Mouse (Mus musculus) hematopoietic stem cell, adult 5-6 weeks (primary cell): ENCODE results near the gene Zg16. TPM values are rescaled to one million over a fixed set of nuclear protein-coding genes. Genes with fewer than 3 reads are reported as not detected.

Experiments used
- ATAC-seq, 2 experiments: fragments of 125-278 bp in 1 of 2; replicated peaks in 1 of 2; 2 replicates each; pipeline ENCODE4 v1.8.0; 2016 to 2017; ENCODE audit warnings: inconsistent platforms in 2 of 2, mild to moderate bottlenecking in 2 of 2, moderate number of reproducible peaks in 2 of 2, low read depth in 1 of 2, moderate TSS enrichment in 1 of 2; ENCODE audit not compliant: low FRiP score in 2 of 2, poor library complexity in 2 of 2, severe bottlenecking in 2 of 2, insufficient read depth in 1 of 2, low TSS enrichment in 1 of 2
- total RNA-seq: library from RNA; stranded (forward); fragments of 172-1452, 232-1000 nt; gene quantifications from 2 replicates; pipeline ENCODE4 v1.2.3, GENCODE M21; 2017

Gene Zg16
- total RNA-seq, 1 experiment from 2014 or later, result 5.7 TPM

DNA sequence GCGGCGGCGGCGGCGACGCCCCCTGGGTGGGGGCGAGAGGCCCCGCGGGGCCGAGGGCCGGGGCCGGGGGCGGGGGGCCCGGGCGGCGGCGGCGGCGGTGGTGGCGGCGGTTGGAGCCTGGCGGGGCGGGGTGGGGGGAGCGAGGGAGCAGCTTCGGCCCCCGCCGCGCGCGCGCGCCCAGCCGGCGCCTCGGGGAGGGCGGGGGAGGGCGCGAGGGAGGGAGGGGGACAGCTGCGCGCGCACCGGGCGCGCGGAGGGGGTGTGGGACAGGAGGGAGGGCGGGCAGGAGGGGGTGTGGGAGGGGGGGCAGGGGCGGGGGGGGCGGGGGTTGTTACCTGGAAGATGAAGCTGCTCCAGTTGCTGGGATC is 60.5 kb downstream of the Zg16 start:
- ATAC-seq, result no peak

DNA sequence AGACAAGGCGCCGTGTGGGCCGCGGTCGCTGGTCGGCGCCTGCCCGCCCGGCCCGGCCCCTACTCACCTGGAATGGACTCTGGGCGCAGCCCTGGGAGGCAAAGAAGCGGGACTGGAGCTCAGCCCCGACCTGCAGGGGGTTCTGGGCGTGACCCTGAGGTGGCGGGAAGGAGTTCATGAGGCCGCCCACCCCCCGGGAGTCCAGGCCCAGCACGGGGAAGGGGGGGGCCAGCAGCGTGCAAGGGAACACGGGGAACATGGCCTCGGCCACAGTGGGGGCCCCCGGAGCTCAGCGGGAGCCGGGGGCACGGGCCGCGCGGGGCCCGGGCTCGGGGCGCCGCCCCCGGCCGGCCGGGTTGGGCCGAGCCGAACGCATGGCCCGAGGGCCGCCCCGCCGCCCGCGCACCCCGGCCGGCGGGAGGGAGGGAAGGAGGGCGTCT is 60.9 kb downstream of the Zg16 start:
- no peak for ATAC-seq

DNA sequence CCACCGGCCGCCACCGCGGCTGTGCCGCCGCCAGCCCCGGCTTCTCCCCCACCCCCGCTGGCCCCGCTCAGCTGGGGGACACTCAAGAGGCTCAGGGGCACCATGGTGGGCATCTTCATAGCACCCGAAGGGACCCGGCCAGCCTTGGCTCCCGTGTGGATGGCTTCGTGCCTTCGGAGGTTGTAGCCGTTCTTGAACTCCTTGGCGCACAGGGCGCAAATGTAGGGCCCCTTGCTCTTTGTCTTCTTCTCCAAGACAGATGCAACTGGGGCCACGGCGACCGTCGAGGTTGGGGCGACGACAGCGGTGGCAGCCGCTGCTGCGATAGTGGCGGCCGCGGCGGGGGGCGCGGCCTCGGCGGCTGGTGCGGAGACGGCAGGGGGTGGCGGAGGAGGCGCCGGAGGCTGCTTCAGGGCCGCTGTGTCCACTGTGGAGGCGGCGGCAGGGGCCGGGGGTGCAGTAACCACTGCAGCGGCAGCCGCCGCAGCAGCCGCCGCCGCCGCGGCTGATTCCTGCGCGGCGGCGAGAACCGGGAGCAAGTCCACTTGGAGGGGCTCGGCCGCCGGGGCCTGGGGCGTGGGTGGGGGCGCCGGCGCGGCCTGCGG is 61.5 kb downstream of the Zg16 start:
- no peak for ATAC-seq

DNA sequence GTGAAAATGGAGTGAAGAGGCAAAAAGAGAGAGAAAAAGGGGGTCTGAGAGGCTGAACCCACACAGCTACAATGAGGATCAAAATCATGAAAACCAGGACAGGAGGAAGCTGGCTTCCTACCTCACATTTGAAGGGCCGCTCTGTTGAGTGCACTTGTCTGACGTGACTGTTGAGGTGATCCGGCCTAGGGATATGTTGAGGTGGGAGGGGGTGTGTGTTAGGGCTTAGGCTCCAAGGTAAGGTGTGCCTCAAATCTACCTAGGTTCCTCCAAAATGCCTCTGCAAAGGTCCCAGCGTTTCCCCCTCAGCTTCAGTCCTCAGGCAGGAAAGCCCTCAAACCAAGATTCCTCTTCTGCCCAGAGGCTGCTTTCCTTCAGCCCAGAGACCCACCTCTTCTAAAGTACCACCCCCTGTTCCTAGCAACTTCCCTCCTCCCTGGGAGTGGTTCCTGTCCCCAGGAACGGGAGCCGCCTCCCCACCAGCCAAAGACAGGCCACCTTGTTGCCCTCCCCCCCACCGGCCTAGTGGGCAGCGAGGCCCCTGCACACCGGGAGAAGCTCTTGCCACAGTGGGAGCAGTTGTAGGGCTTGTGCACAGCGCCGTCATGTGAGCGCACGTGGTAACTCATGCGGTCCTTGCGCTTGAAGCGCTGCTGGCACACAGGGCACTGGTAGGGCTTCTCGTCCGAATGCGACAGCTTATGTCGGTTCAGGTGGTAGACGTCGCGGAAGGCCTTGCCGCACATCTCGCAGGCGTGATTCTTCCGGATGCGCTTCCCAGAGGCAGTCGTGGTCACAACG is 62.2 kb downstream of the Zg16 start:
- peak; percentile 8 to 29; a peak in 3 of 4 replicates for ATAC-seq

DNA sequence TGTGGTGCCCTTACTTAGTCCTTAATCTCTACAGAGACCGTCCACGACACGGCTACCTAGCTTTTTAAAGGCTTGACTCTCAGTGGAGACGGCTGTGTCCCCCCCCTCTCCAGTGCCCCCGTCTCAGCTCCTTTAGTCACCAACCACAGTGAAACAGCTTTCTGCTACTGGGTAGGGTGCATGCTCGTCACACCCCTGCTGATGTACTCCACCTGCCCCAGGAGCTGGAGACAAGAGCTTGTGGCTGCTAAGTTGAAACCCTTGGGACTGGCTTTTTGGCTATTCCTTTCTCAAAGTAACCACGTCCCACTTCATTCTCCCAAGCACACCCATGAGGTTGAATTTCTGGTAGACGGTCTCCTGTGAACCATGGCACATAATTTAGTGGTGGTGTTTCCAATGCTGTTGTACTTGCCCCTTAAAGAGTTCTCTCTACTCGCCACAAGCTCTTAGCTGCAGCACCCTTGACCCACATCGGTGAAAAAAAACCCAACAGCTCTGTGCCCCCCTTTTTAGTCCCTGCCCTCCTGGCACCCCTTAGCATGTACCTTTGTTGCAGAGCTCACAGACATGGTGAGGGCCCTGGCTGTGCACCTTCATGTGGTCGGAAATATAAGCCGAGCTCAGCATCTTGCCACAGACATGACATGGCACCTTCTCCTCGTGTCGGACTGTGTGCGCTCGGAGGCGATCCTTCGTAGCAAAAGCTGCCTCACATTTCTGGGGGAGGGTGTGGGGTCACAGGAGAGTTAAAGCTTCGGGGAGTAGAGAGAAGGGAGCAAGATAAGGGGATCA is 63.0 kb downstream of the Zg16 start:
- no peak for ATAC-seq

DNA sequence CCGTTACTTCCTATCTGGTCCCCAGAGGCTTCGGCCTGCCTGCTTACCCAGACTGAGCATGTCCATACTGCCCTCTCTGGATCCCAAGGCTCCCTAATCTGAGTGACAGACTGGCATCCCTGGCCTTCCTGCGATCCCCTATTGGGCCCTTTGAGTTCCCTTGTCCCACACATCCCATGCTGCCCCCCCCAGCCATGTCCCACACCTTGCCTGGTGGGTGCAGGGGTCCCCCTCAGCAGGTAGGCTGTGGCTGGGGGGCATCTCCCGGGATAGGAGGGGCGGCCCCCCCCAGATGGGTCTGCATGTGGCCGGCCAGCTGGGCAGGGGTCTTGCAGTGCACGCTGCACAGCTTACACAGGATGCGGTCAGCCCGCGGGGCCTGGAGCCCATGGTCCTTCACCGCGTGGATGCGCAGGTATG is 63.8 kb downstream of the Zg16 start:
- ATAC-seq, result no peak

DNA sequence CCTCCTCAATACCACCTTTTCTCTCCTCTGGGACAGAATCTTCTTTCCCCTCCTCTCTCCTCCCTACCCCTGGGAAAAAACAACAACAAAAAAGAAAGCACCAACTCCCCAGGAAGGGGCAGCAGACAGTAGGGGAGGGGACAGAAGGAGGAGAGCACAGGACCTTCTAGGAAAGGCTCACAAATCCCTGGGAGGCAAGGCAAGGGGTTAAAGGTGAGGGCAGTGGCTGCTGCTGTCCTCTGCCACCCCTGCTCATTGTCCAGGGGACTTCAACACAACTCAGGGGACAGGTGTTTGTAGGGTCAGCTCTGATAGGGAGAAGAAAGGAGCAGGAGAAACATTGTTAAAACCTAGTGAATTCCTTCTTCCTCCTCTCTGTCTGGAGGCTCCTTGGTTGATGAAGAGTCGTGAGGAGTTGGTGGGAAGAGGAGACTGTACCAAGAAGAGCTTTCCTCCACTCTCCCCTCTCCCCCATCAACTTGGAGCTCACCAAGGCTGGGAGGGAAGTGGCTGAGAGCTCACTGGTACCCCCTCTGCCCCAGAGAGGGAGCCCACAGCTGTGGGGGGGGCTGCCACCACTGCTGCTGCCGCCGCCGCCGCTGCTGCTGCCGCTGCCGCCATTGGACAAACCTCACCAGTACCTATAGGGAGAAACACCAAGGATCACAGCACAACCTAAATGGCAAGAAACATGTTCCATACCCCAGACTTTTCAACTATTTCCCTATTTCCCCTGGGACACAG is 64.4 kb downstream of the Zg16 start:
- no peak for ATAC-seq

DNA sequence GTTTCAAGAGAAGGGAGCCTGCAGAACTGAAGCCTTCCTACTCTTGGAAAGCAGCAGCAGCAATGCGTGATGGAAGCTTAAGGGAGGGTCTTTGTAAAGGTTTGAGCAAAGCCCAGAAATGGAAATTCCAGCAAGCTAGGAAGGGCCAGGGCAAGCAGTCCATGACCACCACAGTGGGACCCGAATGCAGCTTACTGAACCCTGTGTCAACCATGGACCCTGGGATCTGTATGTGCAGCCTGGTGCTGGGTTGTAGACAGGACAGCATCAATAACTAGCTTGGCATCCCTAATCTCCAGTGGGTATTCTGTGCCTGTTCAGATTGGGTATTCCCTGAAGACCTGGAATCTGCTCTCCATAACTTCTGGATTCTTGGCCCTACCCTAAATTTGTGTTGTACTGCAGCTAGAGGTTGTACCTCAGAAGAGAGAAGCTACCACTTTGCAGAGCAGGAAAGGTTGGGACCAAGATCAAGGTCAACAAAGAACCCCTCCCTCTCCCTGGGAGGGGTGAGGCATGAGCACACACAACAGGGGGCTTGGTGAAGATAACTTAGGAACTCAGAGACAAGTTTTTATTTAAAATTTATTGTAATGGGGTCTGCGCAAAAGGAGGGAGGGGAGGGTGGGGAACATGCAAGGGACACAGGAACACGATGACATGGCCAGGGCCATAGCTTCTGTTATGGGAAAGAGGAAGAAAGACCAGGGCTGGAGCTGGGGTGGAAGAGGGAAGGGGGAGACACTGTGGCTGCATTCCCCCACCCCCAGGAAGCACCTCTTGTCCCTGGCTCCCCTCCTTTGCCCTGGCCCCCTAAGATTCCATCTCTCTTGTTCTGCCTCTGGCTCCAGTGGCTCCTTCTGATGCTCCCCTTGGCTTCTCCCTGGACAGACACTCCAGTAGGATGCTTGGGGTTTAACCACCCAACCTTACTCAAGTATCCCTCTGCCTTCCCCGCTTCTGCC is 65.3 kb downstream of the Zg16 start:
- no peak for ATAC-seq

DNA sequence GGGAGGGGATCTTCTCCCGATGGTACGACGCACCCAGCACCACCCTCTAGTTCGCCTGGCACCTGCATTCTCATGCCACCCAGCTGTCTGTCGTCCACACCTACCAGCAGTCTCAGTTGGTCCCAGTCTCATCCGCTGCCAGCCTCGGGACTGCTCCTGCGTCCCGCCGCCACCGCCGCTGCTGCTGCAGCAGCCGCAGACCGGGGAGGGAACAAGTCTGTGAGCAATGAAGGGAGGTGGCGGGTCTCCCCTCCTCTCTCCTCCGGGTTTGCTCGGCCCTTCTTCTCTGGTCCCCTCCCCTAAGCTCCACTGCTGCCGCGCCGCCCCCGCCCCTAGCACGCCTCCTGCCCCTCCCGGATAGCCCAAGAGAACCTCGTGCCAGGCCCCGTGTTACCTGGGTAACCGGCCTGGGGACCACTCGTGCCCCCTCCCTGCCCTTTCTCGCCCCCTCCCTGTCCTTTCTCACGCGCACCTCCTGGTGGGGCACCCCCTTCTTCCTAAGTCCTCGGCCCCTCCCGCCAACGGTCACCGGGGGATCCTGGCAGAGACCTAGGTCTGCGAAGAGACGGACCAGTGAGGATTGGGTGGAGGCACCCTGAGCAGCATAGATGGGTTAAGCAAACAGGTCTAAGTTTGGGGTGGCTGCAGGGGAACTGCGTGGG is 66.1 kb downstream of the Zg16 start, which contains the start of the genes Gm42742 and Prrt2:
Gm42742 (minus strand) TSS at position 197 of the 662 bp plus-strand sequence.
Prrt2 (minus strand) TSS at position 311 of the 662 bp plus-strand sequence.
- 0 out of 4 replicates have a peak, but pooled peaks of 1 of the 2 experiments have one; percentile 3 for ATAC-seq

DNA sequence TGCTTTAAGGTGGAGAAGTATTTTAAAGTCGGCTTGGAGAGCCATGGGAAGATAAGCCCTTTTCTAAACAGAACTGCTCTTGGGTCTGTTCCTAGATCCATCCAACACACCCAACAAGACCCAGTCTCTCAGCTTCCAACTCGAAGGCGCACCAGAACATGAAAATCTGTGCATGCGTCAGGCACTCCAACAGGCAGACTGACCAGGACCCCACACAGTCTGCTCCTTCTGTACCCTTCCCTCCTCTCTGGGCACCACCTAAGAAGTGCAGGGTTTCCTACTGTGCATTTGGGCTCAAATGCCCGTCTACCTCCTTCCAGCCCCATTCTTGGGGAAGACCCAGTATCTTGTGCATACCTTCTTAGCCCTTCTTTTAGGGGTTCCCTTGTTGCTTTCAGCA is 66.6 kb downstream of the Zg16 start:
- no peak for ATAC-seq

DNA sequence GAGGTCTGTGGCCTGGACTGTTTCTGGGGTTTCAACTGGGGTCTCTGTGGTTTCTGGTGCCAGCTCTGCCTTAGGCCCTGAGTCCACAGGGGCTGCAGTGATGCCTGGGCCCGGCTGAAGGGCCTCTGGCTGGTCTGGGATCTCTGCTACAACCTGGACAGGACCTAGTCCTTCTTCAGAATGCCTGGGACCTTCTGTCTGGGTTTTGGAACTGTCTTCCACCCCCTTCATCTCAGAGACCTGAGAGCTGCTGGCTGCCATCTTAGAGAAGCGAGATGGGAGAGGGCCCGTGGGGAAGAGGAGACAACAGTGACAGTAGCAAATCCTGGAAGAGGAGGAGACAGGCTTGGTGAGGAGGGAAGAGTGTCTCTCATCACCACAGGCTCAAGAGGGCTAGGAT is 67.1 kb downstream of the Zg16 start:
- ATAC-seq, result no peak

DNA sequence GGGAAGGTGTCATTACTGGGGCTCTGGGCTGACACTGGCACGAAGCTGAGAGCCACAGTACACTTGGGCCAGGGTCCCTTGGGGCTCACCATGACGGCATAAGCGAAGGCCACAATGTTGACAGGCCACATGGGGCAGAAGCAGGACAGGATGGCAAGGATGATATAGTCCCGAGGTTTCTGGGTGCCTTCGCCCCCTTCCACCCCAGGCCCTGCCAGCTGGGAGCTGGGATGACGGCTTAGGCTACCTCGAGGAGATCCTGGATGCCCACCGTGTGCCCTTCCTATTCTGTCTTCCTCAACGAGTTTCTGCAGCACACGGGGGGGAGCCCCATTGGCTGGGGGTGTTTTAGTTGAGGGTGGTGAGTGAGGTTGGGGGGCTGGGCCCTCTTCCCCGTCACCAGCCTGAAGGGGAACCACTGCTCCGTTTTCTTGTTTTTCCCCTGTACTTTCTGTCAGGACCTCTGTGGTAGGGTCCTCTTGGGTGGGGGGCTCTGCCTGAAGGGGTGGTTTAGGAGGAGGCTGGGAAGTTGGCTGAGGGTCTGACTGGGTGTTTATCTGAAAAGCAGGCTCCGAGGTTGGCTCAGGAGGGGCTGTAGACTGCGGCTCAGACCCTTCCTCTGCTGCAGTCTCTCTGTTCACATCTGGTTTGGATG is 67.7 kb downstream of the Zg16 start:
- ATAC-seq, result no peak

DNA sequence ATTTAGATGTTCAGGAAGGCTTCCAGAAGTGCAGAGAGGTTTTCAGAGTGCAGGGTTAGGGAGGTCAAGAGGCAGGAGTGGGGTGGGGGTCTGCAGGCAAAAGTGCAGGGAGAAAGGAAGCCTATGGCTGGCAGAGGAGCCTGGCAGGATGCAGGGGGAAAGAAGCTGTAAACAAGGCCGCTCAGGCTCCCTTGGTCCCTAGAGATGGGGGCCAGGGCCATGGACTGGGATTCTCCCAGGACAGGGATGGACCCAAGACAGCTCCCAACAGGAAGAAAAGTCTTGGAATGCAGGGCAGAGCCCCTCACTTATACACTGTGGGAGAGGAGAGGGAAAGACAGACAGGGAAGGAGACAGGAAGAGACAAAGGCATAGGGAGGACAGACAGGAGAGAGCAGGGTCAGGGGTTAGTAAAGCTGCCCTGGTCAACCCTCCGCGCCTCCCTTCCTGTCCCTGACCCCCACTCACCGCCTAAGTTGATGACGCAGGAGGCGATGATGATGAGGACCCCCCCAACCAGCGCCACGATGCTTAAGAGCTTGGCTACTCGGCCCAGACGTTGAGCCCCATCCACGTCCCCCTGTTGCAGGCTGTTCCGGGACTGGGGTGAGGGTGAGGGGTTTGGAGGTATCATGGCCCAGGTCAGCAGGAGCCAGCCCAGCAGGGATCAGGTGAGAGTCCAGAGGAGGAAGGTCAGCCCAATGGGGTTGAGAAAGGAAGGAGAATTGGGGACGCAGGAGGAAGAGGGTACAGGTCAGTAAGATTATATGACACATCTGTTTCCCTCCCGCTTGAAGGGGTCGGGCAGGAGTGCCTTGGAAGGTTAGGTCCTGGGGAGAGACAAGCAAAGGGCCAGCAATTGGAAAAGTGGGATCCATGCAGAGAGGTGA is 68.5 kb downstream of the Zg16 start:
- ATAC-seq, result no peak

DNA sequence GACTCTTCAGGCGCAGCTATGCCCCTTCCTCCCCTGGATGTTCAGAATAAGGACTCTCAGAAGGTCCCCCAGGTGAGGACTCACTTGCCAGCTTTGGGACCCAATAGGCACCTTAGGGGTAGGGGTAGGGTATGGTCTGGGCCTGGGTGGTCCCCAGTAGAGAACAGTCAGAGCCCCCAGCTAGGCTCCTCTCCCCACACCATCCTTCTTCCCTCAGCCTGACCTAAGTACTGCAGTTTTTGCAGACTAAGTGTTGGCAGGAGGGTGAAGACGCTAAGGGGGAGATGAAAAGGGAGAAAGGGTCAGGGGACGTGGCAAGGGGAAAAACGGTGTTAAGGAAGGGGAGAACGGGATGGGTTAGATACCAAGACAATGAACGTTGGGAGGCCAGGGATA is 69.2 kb downstream of the Zg16 start:
- ATAC-seq, result no peak
